Comparison of ENCODE assay signal across 9 mouse cellular contexts in genomic region chr17:54014204-54014603, GRCm38 (mm10). TPM values are rescaled to one million over a fixed set of nuclear protein-coding genes. Genes with fewer than 3 reads are reported as not detected.
DNase-seq lines count a peak whose midpoint lies in the region; ATAC-seq and TF ChIP-seq lines count a peak whose summit lies in the region.
"Had no signal": no experiment of that assay in that cellular context is flagged by ENCODE, and none has a peak within 500 bp of the region (broad histone marks: within the 10 kb centered on the region; RNA-seq: fewer than 3 reads in every experiment).

No protein-coding gene starts in this region.

- 5% methylated on average over 1 of the region's 1 CpGs for WGBS in cerebellum, adult 2 months
- WGBS in liver, postnatal 0 days (ENCODE audit: insufficient replicate concordance): 6% methylated on average over 1 of the region's 1 CpGs
- WGBS in liver, embryonic 12.5 days (ENCODE audit: insufficient replicate concordance): 6% methylated on average over 1 of the region's 1 CpGs
- WGBS in embryonic facial prominence, embryonic 11.5 days: 15% methylated on average over 1 of the region's 1 CpGs
- WGBS in thymus, adult 2 months: 10% methylated on average over 1 of the region's 1 CpGs

- TF ChIP-seq CTCF in cerebellum, adult 2 months (IDR thresholded peaks at IDR 0.05; ENCODE audit: borderline replicate concordance, insufficient read depth, low read depth, low read length): peak; percentile 11; the same call in 1 of the 2 replicates
- TF ChIP-seq CTCF in liver, postnatal 0 days (IDR thresholded peaks at IDR 0.05; ENCODE audit: low read depth): peak; percentile 64
- TF ChIP-seq CTCF in thymus, adult 2 months (IDR thresholded peaks at IDR 0.05; ENCODE audit: borderline replicate concordance, control insufficient read depth, extremely low read depth, insufficient read depth, low read length, poor library complexity): no peak

- H3K4me1 ChIP-seq in cerebellum, adult 2 months (ENCODE audit: control insufficient read depth, insufficient read depth, low read length): no peaks in the 10 kb centered on the region
- H3K4me1 ChIP-seq in liver, postnatal 0 days (ENCODE audit: insufficient read depth): no peaks in the 10 kb centered on the region
- H3K4me1 ChIP-seq in liver, embryonic 12.5 days: no peaks in the 10 kb centered on the region
- H3K4me1 ChIP-seq in embryonic facial prominence, embryonic 11.5 days (ENCODE audit: control insufficient read depth, insufficient read depth, low read length): no peaks in the 10 kb centered on the region
- H3K4me1 ChIP-seq in thymus, adult 2 months (replicated peaks; ENCODE audit: control insufficient read depth, insufficient read depth, low read length): no peaks in the 10 kb centered on the region
- H3K4me1 ChIP-seq: lung, embryonic 15.5 days had no signal

- no peak overlapping the region for H3K27ac ChIP-seq in cerebellum, adult 2 months (ENCODE audit: insufficient read depth, low read length)
- H3K27ac ChIP-seq in liver, postnatal 0 days (ENCODE audit: low read depth): no peak overlapping the region
- H3K27ac ChIP-seq in liver, embryonic 12.5 days: no peak overlapping the region
- no peak overlapping the region for H3K27ac ChIP-seq in embryonic facial prominence, embryonic 11.5 days (replicated peaks; ENCODE audit: low read depth, low read length)
- H3K27ac ChIP-seq in thymus, adult 2 months (ENCODE audit: control insufficient read depth, insufficient read depth, low read length): no peak overlapping the region
- H3K27ac ChIP-seq: lung, embryonic 15.5 days had no signal

- no peak for ATAC-seq in liver, postnatal 0 days
- ATAC-seq in liver, embryonic 12.5 days: no peak
- ATAC-seq in embryonic facial prominence, embryonic 11.5 days (replicated peaks; ENCODE audit: insufficient number of reproducible peaks, low FRiP score, low TSS enrichment, low read depth): no peak

- TF ChIP-seq POLR2A in cerebellum, adult 2 months (IDR thresholded peaks at IDR 0.05; ENCODE audit: borderline replicate concordance, insufficient read depth, low read length): no peak
- no peak for TF ChIP-seq POLR2A in thymus, adult 2 months (IDR thresholded peaks at IDR 0.05; ENCODE audit: control insufficient read depth, extremely low read depth, insufficient read depth, low read length, poor library complexity)

- no peak overlapping the region for H3K4me2 ChIP-seq in liver, postnatal 0 days (ENCODE audit: low read depth, low read length)
- H3K4me2 ChIP-seq in liver, embryonic 12.5 days: no peak overlapping the region
- no peak overlapping the region for H3K4me2 ChIP-seq in embryonic facial prominence, embryonic 11.5 days (ENCODE audit: low read depth, low read length)
- H3K4me2 ChIP-seq: lung, embryonic 15.5 days had no signal

- no peaks in the 10 kb centered on the region for H3K9me3 ChIP-seq in liver, postnatal 0 days (ENCODE audit: low read length)
- no peaks in the 10 kb centered on the region for H3K9me3 ChIP-seq in liver, embryonic 12.5 days (replicated peaks)
- H3K9me3 ChIP-seq in embryonic facial prominence, embryonic 11.5 days (replicated peaks; ENCODE audit: control insufficient read depth, low read length): no peaks in the 10 kb centered on the region
- H3K9me3 ChIP-seq: lung, embryonic 15.5 days had no signal

- no peak overlapping the region for H3K4me3 ChIP-seq in cerebellum, adult 2 months (replicated peaks; ENCODE audit: insufficient read depth, low read depth, low read length)
- no peak overlapping the region for H3K4me3 ChIP-seq in liver, postnatal 0 days (ENCODE audit: low read depth, low read length)
- H3K4me3 ChIP-seq in liver, embryonic 12.5 days: no peak overlapping the region
- H3K4me3 ChIP-seq in embryonic facial prominence, embryonic 11.5 days (ENCODE audit: low read depth, low read length): no peak overlapping the region
- H3K4me3 ChIP-seq in thymus, adult 2 months (ENCODE audit: control insufficient read depth, insufficient read depth, low read length): no peak overlapping the region
- H3K4me3 ChIP-seq: lung, embryonic 15.5 days had no signal

- no peaks in the 10 kb centered on the region for H3K36me3 ChIP-seq in liver, postnatal 0 days (replicated peaks; ENCODE audit: insufficient read depth, low read length)
- no peaks in the 10 kb centered on the region for H3K36me3 ChIP-seq in liver, embryonic 12.5 days
- no peaks in the 10 kb centered on the region for H3K36me3 ChIP-seq in embryonic facial prominence, embryonic 11.5 days (replicated peaks; ENCODE audit: control insufficient read depth, insufficient read depth, low read depth, low read length)
- no peaks in the 10 kb centered on the region for H3K36me3 ChIP-seq in thymus, adult 2 months (ENCODE audit: control insufficient read depth, insufficient read depth, low read length)
- H3K36me3 ChIP-seq: lung, embryonic 15.5 days had no signal

- no peak for DNase-seq in cerebellum, adult 2 months
- no peak for DNase-seq in cerebellum, adult 11-12 months
- DNase-seq in liver, postnatal 0 days: no peak
- DNase-seq in embryonic facial prominence, embryonic 11.5 days (ENCODE audit: low spot score): peak; percentile 60
- DNase-seq in lung, postnatal 14 days: peak; percentile 6
- DNase-seq in testis, postnatal 10 days (ENCODE audit: low spot score): no peak
- no peak for DNase-seq in thymus, adult 2 months

- no peak for TF ChIP-seq EP300 in liver, postnatal 0 days (IDR thresholded peaks at IDR 0.05; ENCODE audit: low read depth)

- no peak overlapping the region for H3K9ac ChIP-seq in liver, postnatal 0 days (replicated peaks)
- H3K9ac ChIP-seq in liver, embryonic 12.5 days: no peak overlapping the region
- H3K9ac ChIP-seq in embryonic facial prominence, embryonic 11.5 days (replicated peaks; ENCODE audit: low read length): no peak overlapping the region
- H3K9ac ChIP-seq: lung, embryonic 15.5 days had no signal

- H3K27me3 ChIP-seq in cerebellum, adult 2 months (ENCODE audit: control insufficient read depth, insufficient read depth, low read length): no peaks in the 10 kb centered on the region
- no peaks in the 10 kb centered on the region for H3K27me3 ChIP-seq in liver, postnatal 0 days (ENCODE audit: insufficient read depth, low read length)
- H3K27me3 ChIP-seq in liver, embryonic 12.5 days (replicated peaks): no peaks in the 10 kb centered on the region
- no peaks in the 10 kb centered on the region for H3K27me3 ChIP-seq in embryonic facial prominence, embryonic 11.5 days (ENCODE audit: control insufficient read depth, insufficient read depth, low read length)
- H3K27me3 ChIP-seq in thymus, adult 2 months (ENCODE audit: control insufficient read depth, insufficient read depth, low read length): no peaks in the 10 kb centered on the region
- H3K27me3 ChIP-seq: lung, embryonic 15.5 days had no signal

RNA-seq across cellular contexts. Expression of gene Sult1c1, which starts 23.7 kb away (rescaled TPM):
- polyA plus RNA-seq in cerebellum, adult 2 months (2012; rRNA removed): not detected in 2 replicates
- polyA plus RNA-seq in liver, postnatal 0 days (2015; fragmentation: Nextera tagmentation; extraction: Ambion mirVana): not detected in 2 replicates
- not detected in 2 replicates for polyA plus RNA-seq in liver, embryonic 12.5 days (2016; fragmentation: Nextera tagmentation; extraction: Ambion mirVana)
- polyA plus RNA-seq in embryonic facial prominence, embryonic 11.5 days (2014; fragmentation: Nextera tagmentation; extraction: Ambion mirVana): not detected in 2 replicates
- not detected in 2 replicates for polyA plus RNA-seq in thymus, adult 2 months (2012; rRNA removed)
- polyA plus RNA-seq: lung, embryonic 15.5 days had no signal

Comparison
In these comparisons a context has a peak if more than half of its experiments do, and no peak if none do; other contexts are left out.
1. DNase-seq: peak in embryonic facial prominence, embryonic 11.5 days (single experiment) and lung, postnatal 14 days (single experiment); none in cerebellum, adult 2 months (0 of 2), cerebellum, adult 11-12 months (single experiment), liver, postnatal 0 days (single experiment), testis, postnatal 10 days (single experiment) and thymus, adult 2 months (single experiment).